Mouse (Mus musculus) midbrain, embryonic 13.5 days (tissue): ENCODE data around the gene Eva1c. TPM values are rescaled to one million over a fixed set of nuclear protein-coding genes. Genes with fewer than 3 reads are reported as not detected.

Source experiments
- ATAC-seq: fragments of 200-750 bp; cut with Nextera tagmentation; 2 replicates; pipeline ENCODE4 v1.8.0; 2017; ENCODE audit warnings: mild to moderate bottlenecking, moderate TSS enrichment, moderate library complexity
- H3K27ac ChIP-seq: fragments of 300-500 bp; sonication (generic); 2 replicates; pipeline ENCODE4 v1.5.1; 2015; ENCODE audit warnings: inconsistent platforms, mild to moderate bottlenecking, moderate library complexity
- H3K27me3 ChIP-seq: fragments of 300-500 bp; sonication (generic); 2 replicates; pipeline ENCODE4 v1.6.1; 2015; ENCODE audit warnings: mild to moderate bottlenecking, inconsistent platforms
- H3K36me3 ChIP-seq: fragments of 300-500 bp; sonication (generic); 2 replicates; pipeline ENCODE4 v1.6.1; 2015; ENCODE audit warnings: mild to moderate bottlenecking, inconsistent platforms
- H3K4me1 ChIP-seq: fragments of 300-500 bp; sonication (generic); replicated peaks from 2 replicates; pipeline ENCODE4 v1.6.1; 2015; ENCODE audit warnings: inconsistent platforms
- H3K4me2 ChIP-seq: fragments of 300-500 bp; sonication (generic); replicated peaks from 2 replicates; pipeline ENCODE4 v1.6.1; 2015; ENCODE audit warnings: moderate library complexity, mild to moderate bottlenecking, inconsistent platforms
- H3K4me3 ChIP-seq: fragments of 300-500 bp; sonication (generic); replicated peaks from 2 replicates; pipeline ENCODE4 v1.5.1; 2015; ENCODE audit warnings: mild to moderate bottlenecking, inconsistent platforms
- H3K9ac ChIP-seq: fragments of 300-500 bp; sonication (generic); replicated peaks from 2 replicates; pipeline ENCODE4 v1.6.1; 2015; ENCODE audit warnings: mild to moderate bottlenecking, inconsistent platforms
- H3K9me3 ChIP-seq: fragments of 300-500 bp; sonication (generic); 2 replicates; pipeline ENCODE4 v1.6.1; 2016; ENCODE audit warnings: mild to moderate bottlenecking, inconsistent platforms
- WGBS: fragments of 180-500 bp; shearing (Covaris S2); methylation state at CpG from one replicate; pipeline ENCODE4 v1.1.7; 2015; 5-methylcytosine and 5-hydroxymethylcytosine counted together
- polyA plus RNA-seq: library from polyadenylated mRNA; unstranded; fragments of >200 nt; fragmentation: Nextera tagmentation; extraction: Ambion mirVana; gene quantifications from 2 replicates; pipeline ENCODE4 v1.2.1, GENCODE M21; 2015

The Eva1c gene
- polyA plus RNA-seq, 1 experiment from 2014 or later: 2.6 TPM

- no peaks in the 10 kb centered on the region for H3K27me3 ChIP-seq
- WGBS: 45% methylated on average over 5 of the region's 5 CpGs
These were observed 48.0 kb downstream of the Eva1c start for GRCm38 (mm10) chr16:90874536-90874935.

GRCm38 (mm10) chr16:90878135-90878860 lies 51.8 kb downstream of the Eva1c start:
- no peak for ATAC-seq
- no peaks in the 10 kb centered on the region for H3K36me3 ChIP-seq
- no peaks in the 10 kb centered on the region for H3K27me3 ChIP-seq
- no peaks in the 10 kb centered on the region for H3K9me3 ChIP-seq
- 0 out of 2 replicates have a peak, but pooled peaks cover 2% of the 10 kb centered on the region for H3K4me1 ChIP-seq
- no peak overlapping the region for H3K9ac ChIP-seq
- 91% methylated on average over 3 of the region's 3 CpGs for WGBS
- no peak overlapping the region for H3K4me3 ChIP-seq
- H3K27ac ChIP-seq: no peak overlapping the region
- H3K4me2 ChIP-seq: no peak overlapping the region

More at GRCm38 (mm10) chr16:90874536-90874935, 48.0 kb downstream of the Eva1c start:
- no peak overlapping the region for H3K4me3 ChIP-seq
- no peaks in the 10 kb centered on the region for H3K36me3 ChIP-seq
- H3K4me1 ChIP-seq: peaks cover 2% of the 10 kb centered on the region; the same call in 1 of the 2 replicates
- H3K27ac ChIP-seq: no peak overlapping the region
- no peaks in the 10 kb centered on the region for H3K9me3 ChIP-seq
- no peak for ATAC-seq
- H3K9ac ChIP-seq: no peak overlapping the region
- no peak overlapping the region for H3K4me2 ChIP-seq

- Histone ChIP-seq H3K27ac (no peak overlapping the region), H3K9ac (no peak overlapping the region), H3K27me3 (no peaks in the 10 kb centered on the region), H3K4me3 (no peak overlapping the region), H3K4me2 (no peak overlapping the region), H3K36me3 (no peaks in the 10 kb centered on the region), H3K4me1 (no peaks in the 10 kb centered on the region), H3K9me3 (no peaks in the 10 kb centered on the region)
- ATAC-seq: peak; percentile 50; the same call in 1 of the 2 replicates
- WGBS: 64% methylated on average over 8 of the region's 8 CpGs
These were observed 56.0 kb downstream of the Eva1c start for GRCm38 (mm10) chr16:90882501-90882977.

- Histone ChIP-seq H3K27me3 (no peaks in the 10 kb centered on the region), H3K9me3 (no peaks in the 10 kb centered on the region), H3K9ac (no peak overlapping the region), H3K4me2 (no peak overlapping the region), H3K27ac (no peak overlapping the region), H3K4me1 (no peaks in the 10 kb centered on the region), H3K36me3 (no peaks in the 10 kb centered on the region), H3K4me3 (no peak overlapping the region)
- no peak for ATAC-seq
- WGBS: 73% methylated on average over 2 of the region's 2 CpGs
These were observed 58.8 kb downstream of the Eva1c start for GRCm38 (mm10) chr16:90885351-90885750.

- 76% methylated on average over 9 of the region's 9 CpGs for WGBS
These were observed 59.5 kb downstream of the Eva1c start for GRCm38 (mm10) chr16:90885781-90886565.

GRCm38 (mm10) chr16:90890683-90891082 lies 64.2 kb downstream of the Eva1c start:
- Histone ChIP-seq H3K4me2 (no peak overlapping the region), H3K4me1 (0 out of 2 replicates have a peak, but pooled peaks cover 3% of the 10 kb centered on the region), H3K27ac (no peak overlapping the region), H3K4me3 (no peak overlapping the region), H3K9ac (no peak overlapping the region), H3K9me3 (no peaks in the 10 kb centered on the region), H3K27me3 (no peaks in the 10 kb centered on the region), H3K36me3 (no peaks in the 10 kb centered on the region)
- ATAC-seq: no peak
- WGBS: 88% methylated on average over 9 of the region's 9 CpGs

More at GRCm38 (mm10) chr16:90885781-90886565, 59.5 kb downstream of the Eva1c start:
- H3K27me3 ChIP-seq: no peaks in the 10 kb centered on the region
- no peak overlapping the region for H3K9ac ChIP-seq
- no peak for ATAC-seq
- H3K36me3 ChIP-seq: no peaks in the 10 kb centered on the region
- H3K4me2 ChIP-seq: no peak overlapping the region
- no peaks in the 10 kb centered on the region for H3K9me3 ChIP-seq
- H3K4me1 ChIP-seq: no peaks in the 10 kb centered on the region
- no peak overlapping the region for H3K27ac ChIP-seq
- no peak overlapping the region for H3K4me3 ChIP-seq

GRCm38 (mm10) chr16:90891601-90892000 lies 65.1 kb downstream of the Eva1c start:
- no peak for ATAC-seq

GRCm38 (mm10) chr16:90892081-90892480 lies 65.6 kb downstream of the Eva1c start:
- Histone ChIP-seq H3K27me3 (no peaks in the 10 kb centered on the region), H3K4me3 (no peak overlapping the region), H3K36me3 (no peaks in the 10 kb centered on the region), H3K9ac (no peak overlapping the region), H3K27ac (no peak overlapping the region), H3K9me3 (no peaks in the 10 kb centered on the region), H3K4me2 (no peak overlapping the region), H3K4me1 (0 out of 2 replicates have a peak, but pooled peaks cover 3% of the 10 kb centered on the region)
- 81% methylated on average over 8 of the region's 8 CpGs for WGBS
- ATAC-seq: no peak

More at GRCm38 (mm10) chr16:90891601-90892000, 65.1 kb downstream of the Eva1c start:
- Histone ChIP-seq H3K27me3 (no peaks in the 10 kb centered on the region), H3K4me1 (0 out of 2 replicates have a peak, but pooled peaks cover 3% of the 10 kb centered on the region), H3K9ac (no peak overlapping the region), H3K27ac (no peak overlapping the region), H3K9me3 (no peaks in the 10 kb centered on the region), H3K4me2 (no peak overlapping the region), H3K36me3 (no peaks in the 10 kb centered on the region), H3K4me3 (no peak overlapping the region)
- 66% methylated on average over 14 of the region's 14 CpGs for WGBS

GRCm38 (mm10) chr16:90893019-90893418 lies 66.5 kb downstream of the Eva1c start:
- 0 out of 2 replicates have a peak, but pooled peaks cover 3% of the 10 kb centered on the region for H3K4me1 ChIP-seq
- no peaks in the 10 kb centered on the region for H3K36me3 ChIP-seq
- WGBS: 89% methylated on average over 7 of the region's 7 CpGs
- no peaks in the 10 kb centered on the region for H3K9me3 ChIP-seq
- ATAC-seq: no peak
- H3K27me3 ChIP-seq: no peaks in the 10 kb centered on the region
- H3K4me3 ChIP-seq: no peak overlapping the region
- H3K4me2 ChIP-seq: no peak overlapping the region
- no peak overlapping the region for H3K9ac ChIP-seq
- no peak overlapping the region for H3K27ac ChIP-seq

- H3K4me2 ChIP-seq: no peak overlapping the region
- no peak overlapping the region for H3K4me3 ChIP-seq
- H3K27me3 ChIP-seq: no peaks in the 10 kb centered on the region
- ATAC-seq: no peak
- no peak overlapping the region for H3K27ac ChIP-seq
- no peaks in the 10 kb centered on the region for H3K9me3 ChIP-seq
- 60% methylated on average over 9 of the region's 9 CpGs for WGBS
- no peak overlapping the region for H3K9ac ChIP-seq
- H3K36me3 ChIP-seq: no peaks in the 10 kb centered on the region
- H3K4me1 ChIP-seq: 0 out of 2 replicates have a peak, but pooled peaks cover 3% of the 10 kb centered on the region
These were observed 67.3 kb downstream of the Eva1c start for GRCm38 (mm10) chr16:90893792-90894191.

GRCm38 (mm10) chr16:90897651-90898050 lies 71.1 kb downstream of the Eva1c start:
- Histone ChIP-seq H3K36me3 (no peaks in the 10 kb centered on the region), H3K4me3 (no peak overlapping the region), H3K4me2 (no peak overlapping the region), H3K27me3 (no peaks in the 10 kb centered on the region), H3K27ac (no peak overlapping the region), H3K9me3 (no peaks in the 10 kb centered on the region), H3K4me1 (no peaks in the 10 kb centered on the region), H3K9ac (no peak overlapping the region)
- WGBS: 90% methylated on average over 3 of the region's 3 CpGs
- ATAC-seq: no peak

- ATAC-seq: no peak
- Histone ChIP-seq H3K36me3 (no peaks in the 10 kb centered on the region), H3K9ac (no peak overlapping the region), H3K4me3 (no peak overlapping the region), H3K9me3 (no peaks in the 10 kb centered on the region), H3K27me3 (no peaks in the 10 kb centered on the region), H3K27ac (no peak overlapping the region), H3K4me2 (no peak overlapping the region), H3K4me1 (no peaks in the 10 kb centered on the region)
- WGBS: 48% methylated on average over 12 of the region's 12 CpGs
These were observed 73.0 kb downstream of the Eva1c start for GRCm38 (mm10) chr16:90899498-90899897.
